Mouse (Mus musculus): ENCODE data around the gene Srsf5. TPM values are rescaled to one million over a fixed set of nuclear protein-coding genes. Genes with fewer than 3 reads are reported as not detected.

Gene Srsf5
- total and polyA plus RNA-seq, 2 experiments from 2014 or later, result 222 to 486 TPM

GRCm38 (mm10) chr12:80962566-80962965, 17.3 kb downstream of the Srsf5 start:
- WGBS, result 80% methylated on average over 4 of the region's 4 CpGs

GRCm38 (mm10) chr12:80966059-80966838, 20.9 kb downstream of the Srsf5 start:
- no peak overlapping the region for H3K9ac ChIP-seq (replicated peaks; ENCODE audit: low read length)
- no peak overlapping the region for H3K4me3 ChIP-seq (ENCODE audit: low read length)
- H3K36me3 ChIP-seq (ENCODE audit: insufficient read depth, low read length), result no peaks in the 10 kb centered on the region
- H3K4me2 ChIP-seq (ENCODE audit: low read depth, low read length), result no peak overlapping the region
- 73% methylated on average over 11 of the region's 11 CpGs for WGBS
- ATAC-seq, result no peak
- H3K9me3 ChIP-seq (ENCODE audit: low read length), result no peaks in the 10 kb centered on the region
- no peaks in the 10 kb centered on the region for H3K4me1 ChIP-seq (ENCODE audit: insufficient read depth, low read length)
- H3K27me3 ChIP-seq (ENCODE audit: insufficient read depth, low read length), result no peaks in the 10 kb centered on the region
- no peak for DNase-seq (ENCODE audit: low spot score)
- H3K27ac ChIP-seq, result no peak overlapping the region
- no peak for TF ChIP-seq CTCF (IDR thresholded peaks at IDR 0.05; ENCODE audit: low read depth)

More at GRCm38 (mm10) chr12:80962566-80962965, 17.3 kb downstream of the Srsf5 start:
- Histone ChIP-seq H3K4me1 (ENCODE audit: insufficient read depth, low read length) (no peaks in the 10 kb centered on the region), H3K9me3 (ENCODE audit: low read length) (no peaks in the 10 kb centered on the region), H3K27me3 (ENCODE audit: insufficient read depth, low read length) (no peaks in the 10 kb centered on the region), H3K27ac (no peak overlapping the region), H3K4me2 (ENCODE audit: low read depth, low read length) (no peak overlapping the region), H3K9ac (replicated peaks; ENCODE audit: low read length) (no peak overlapping the region), H3K4me3 (ENCODE audit: low read length) (no peak overlapping the region), H3K36me3 (ENCODE audit: insufficient read depth, low read length) (peaks cover 6% of the 10 kb centered on the region; the same call in 1 of the 2 replicates)
- no peak for TF ChIP-seq CTCF (IDR thresholded peaks at IDR 0.05; ENCODE audit: low read depth)
- no peak for ATAC-seq
- DNase-seq (ENCODE audit: low spot score), result no peak

GRCm38 (mm10) chr12:80967918-80968317, 22.6 kb downstream of the Srsf5 start:
- Histone ChIP-seq H3K27me3 (ENCODE audit: insufficient read depth, low read length) (no peaks in the 10 kb centered on the region), H3K4me1 (ENCODE audit: insufficient read depth, low read length) (no peaks in the 10 kb centered on the region), H3K9me3 (ENCODE audit: low read length) (no peaks in the 10 kb centered on the region), H3K36me3 (ENCODE audit: insufficient read depth, low read length) (no peaks in the 10 kb centered on the region), H3K27ac (no peak overlapping the region), H3K4me2 (ENCODE audit: low read depth, low read length) (no peak overlapping the region), H3K9ac (replicated peaks; ENCODE audit: low read length) (no peak overlapping the region), H3K4me3 (ENCODE audit: low read length) (no peak overlapping the region)
- 91% methylated on average over 9 of the region's 9 CpGs for WGBS
- ATAC-seq (no peak), DNase-seq (ENCODE audit: low spot score) (no peak)
- no peak for TF ChIP-seq CTCF (IDR thresholded peaks at IDR 0.05; ENCODE audit: low read depth)

GRCm38 (mm10) chr12:80968605-80969004, 23.3 kb downstream of the Srsf5 start, which contains the start of gene Slc10a1:
Slc10a1 (minus strand) TSS chr12:80968705.
- no peaks in the 10 kb centered on the region for H3K27me3 ChIP-seq (ENCODE audit: insufficient read depth, low read length)
- H3K4me3 ChIP-seq (ENCODE audit: low read length), result no peak within 1 kb of the TSS
- no peaks in the 10 kb centered on the region for H3K36me3 ChIP-seq (ENCODE audit: insufficient read depth, low read length)
- H3K9ac ChIP-seq (replicated peaks; ENCODE audit: low read length), result no peak within 1 kb of the TSS
- H3K27ac ChIP-seq, result no peak within 1 kb of the TSS
- H3K4me2 ChIP-seq (ENCODE audit: low read depth, low read length), result no peak within 1 kb of the TSS
- ATAC-seq, result no peak
- no peak for DNase-seq (ENCODE audit: low spot score)
- 87% methylated on average over 5 of the region's 5 CpGs for WGBS
- no peaks in the 10 kb centered on the region for H3K9me3 ChIP-seq (ENCODE audit: low read length)
- TF ChIP-seq CTCF (IDR thresholded peaks at IDR 0.05; ENCODE audit: low read depth), result no peak
- H3K4me1 ChIP-seq (ENCODE audit: insufficient read depth, low read length), result no peaks in the 10 kb centered on the region

- no peaks in the 10 kb centered on the region for H3K9me3 ChIP-seq (ENCODE audit: low read length)
- no peak for TF ChIP-seq CTCF (IDR thresholded peaks at IDR 0.05; ENCODE audit: low read depth)
- ATAC-seq, result no peak
- H3K9ac ChIP-seq (replicated peaks; ENCODE audit: low read length), result no peak overlapping the region
- WGBS, result 60% methylated on average over 8 of the region's 8 CpGs
- no peak for DNase-seq (ENCODE audit: low spot score)
- no peaks in the 10 kb centered on the region for H3K36me3 ChIP-seq (ENCODE audit: insufficient read depth, low read length)
- no peaks in the 10 kb centered on the region for H3K27me3 ChIP-seq (ENCODE audit: insufficient read depth, low read length)
- no peak overlapping the region for H3K27ac ChIP-seq
- no peak overlapping the region for H3K4me3 ChIP-seq (ENCODE audit: low read length)
- H3K4me2 ChIP-seq (ENCODE audit: low read depth, low read length), result no peak overlapping the region
- H3K4me1 ChIP-seq (ENCODE audit: insufficient read depth, low read length), result no peaks in the 10 kb centered on the region
Observed at GRCm38 (mm10) chr12:80970181-80970705, 24.9 kb downstream of the Srsf5 start.

- no peak overlapping the region for H3K4me3 ChIP-seq (ENCODE audit: low read length)
- ATAC-seq (no peak), DNase-seq (ENCODE audit: low spot score) (no peak)
- TF ChIP-seq CTCF (IDR thresholded peaks at IDR 0.05; ENCODE audit: low read depth), result no peak
- WGBS, result 33% methylated on average over 3 of the region's 3 CpGs
- no peaks in the 10 kb centered on the region for H3K27me3 ChIP-seq (ENCODE audit: insufficient read depth, low read length)
- no peak overlapping the region for H3K27ac ChIP-seq
- H3K36me3 ChIP-seq (ENCODE audit: insufficient read depth, low read length), result no peaks in the 10 kb centered on the region
- H3K4me1 ChIP-seq (ENCODE audit: insufficient read depth, low read length), result no peaks in the 10 kb centered on the region
- H3K9me3 ChIP-seq (ENCODE audit: low read length), result no peaks in the 10 kb centered on the region
- H3K4me2 ChIP-seq (ENCODE audit: low read depth, low read length), result no peak overlapping the region
- no peak overlapping the region for H3K9ac ChIP-seq (replicated peaks; ENCODE audit: low read length)
Observed at GRCm38 (mm10) chr12:80971756-80972155, 26.5 kb downstream of the Srsf5 start.

Data from hindbrain, postnatal 0 days (tissue).